Mouse (Mus musculus): ENCODE results near the gene Dnaaf3. TPM values are rescaled to one million over a fixed set of nuclear protein-coding genes. Genes with fewer than 3 reads are reported as not detected.
A peak's percentile ranks its signal among the peaks of the same experiment; 100 is the strongest.
"Not testable (repeated sequence)": the region's sequence is repeated elsewhere in the genome, so short reads cannot be mapped to it uniquely, and the experiment has no call there.

Dnaaf3 gene
- polyA plus RNA-seq (2017; shearing (Covaris generic)) = 1 to 10 TPM; 1.4 to 2.8 TPM

DNA sequence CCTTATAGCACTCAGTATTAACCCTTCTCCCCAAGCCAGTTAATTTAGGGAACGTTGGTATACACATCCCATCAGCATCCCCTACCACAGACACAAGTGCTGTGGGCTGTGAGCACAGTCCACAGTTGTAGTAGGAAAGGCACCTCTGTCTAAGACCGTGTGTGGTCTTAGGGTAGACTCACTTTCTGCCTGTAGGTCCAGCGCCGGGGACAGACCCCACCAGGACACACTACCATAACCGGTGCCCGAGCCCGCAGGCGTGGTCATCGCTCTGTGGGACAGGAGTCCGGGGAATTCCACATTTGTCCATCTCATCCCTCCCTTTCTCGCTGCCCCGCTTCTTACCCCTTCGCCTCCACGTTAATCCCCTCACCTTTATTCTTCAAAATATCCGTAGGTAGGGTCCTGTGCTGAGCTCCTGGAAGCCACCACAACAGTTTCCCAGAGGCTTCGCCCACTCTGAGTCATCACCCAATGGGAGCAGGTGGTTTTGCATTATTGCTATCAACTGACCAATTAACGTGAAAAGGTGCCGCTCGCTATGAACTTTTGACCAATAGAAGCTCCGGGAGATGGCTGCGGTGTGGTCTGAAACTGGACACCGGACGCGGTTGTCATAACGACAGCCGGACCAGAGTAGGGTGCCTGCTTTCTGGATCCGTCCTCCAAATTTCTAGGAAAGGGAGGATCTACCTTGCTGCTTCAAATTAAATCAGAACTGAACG, at the start of gene Dnaaf3:
Gene Dnaaf3 (minus strand): TSS at position 449 of the 725 bp plus-strand sequence.
- ATAC-seq = no peak

DNA sequence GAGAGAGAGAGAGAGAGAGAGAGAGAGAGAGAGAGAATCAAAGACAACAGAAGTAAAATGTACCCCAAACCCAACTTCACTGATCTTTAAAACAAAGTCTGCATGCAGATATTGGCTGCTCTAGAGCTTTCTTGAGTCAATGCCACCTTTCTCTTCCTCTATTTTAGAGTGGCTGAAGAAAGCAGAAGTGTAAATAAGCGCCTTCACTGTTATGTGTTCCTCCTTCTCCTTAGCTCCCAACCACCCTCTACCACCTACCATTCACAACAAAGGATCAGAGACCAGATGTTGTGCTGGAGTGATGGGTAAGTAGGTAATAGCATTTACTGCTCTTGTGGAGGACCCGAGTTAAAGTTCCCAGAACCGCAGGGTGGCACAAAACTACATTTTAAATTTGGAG, 49.2 kb upstream of the Dnaaf3 start:
- not testable (repeated sequence) for ATAC-seq

- not testable (repeated sequence) for ATAC-seq
These were observed 40.1 kb upstream of the Dnaaf3 start for GRCm38 (mm10) chr7:4572361-4572760.

DNA sequence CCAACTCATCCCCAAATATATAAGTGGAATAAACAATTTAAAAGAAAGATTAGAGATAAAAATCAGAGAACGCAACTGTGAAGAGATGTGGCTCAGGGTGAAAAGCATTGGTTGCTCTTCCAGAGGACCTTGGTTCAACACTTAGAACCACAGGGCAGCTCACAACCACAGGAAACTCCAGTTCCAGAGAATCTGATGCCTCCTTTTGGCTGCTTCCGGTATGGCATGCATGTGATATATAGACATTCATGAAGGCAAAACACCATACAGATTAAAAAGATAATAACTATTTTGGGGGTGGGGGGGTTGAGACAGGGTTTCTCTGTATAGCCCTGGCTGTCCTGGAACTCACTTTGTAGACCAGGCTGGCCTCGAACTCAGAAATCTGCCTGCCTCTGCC, 30.4 kb upstream of the Dnaaf3 start:
- ATAC-seq = no peak

- no peak for ATAC-seq
These were observed 24.9 kb upstream of the Dnaaf3 start for GRCm38 (mm10) chr7:4557167-4557560.

DNA sequence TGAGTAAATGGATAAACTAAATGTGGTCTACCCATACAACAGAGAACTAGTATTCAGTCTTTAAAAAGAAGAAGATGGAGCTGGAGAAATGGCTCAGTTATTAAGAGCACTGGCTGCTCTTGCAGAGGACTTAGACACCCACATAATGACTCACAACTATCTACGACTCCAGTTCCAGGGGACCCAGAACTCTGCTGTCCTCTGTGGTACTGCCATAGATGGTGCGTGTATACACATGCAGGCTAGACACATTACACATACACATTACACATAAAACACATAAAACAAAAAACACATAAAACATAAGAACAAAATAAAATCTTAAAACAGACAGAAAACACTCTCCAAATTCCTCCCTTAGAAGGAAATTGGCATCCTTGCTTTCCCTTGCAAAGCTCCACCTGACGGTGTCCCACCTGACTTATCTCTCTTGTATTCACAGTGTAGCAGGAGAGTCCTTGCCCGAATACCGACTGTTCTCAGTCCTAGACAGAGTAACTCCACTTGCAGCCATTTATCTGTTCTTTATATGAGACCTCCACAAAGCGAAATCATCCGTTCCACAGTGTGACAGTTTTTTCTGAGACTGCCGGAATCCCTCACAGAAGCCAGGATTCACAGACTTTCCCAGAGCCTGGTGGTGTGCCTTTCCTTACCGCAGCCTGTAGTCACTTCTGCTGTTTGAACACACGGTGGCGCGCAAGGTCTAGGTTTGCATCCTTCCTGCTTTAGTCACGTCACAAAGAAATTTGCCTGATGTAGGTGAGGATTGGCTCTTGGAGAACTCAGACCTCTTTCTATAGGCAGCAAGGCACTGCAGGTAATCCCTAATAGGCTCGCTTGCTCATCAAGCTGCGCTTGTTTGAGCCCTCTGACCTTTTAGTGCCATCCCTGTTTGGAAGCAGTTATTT, 24.3 kb upstream of the Dnaaf3 start:
- peak; percentile 100 for ATAC-seq

DNA sequence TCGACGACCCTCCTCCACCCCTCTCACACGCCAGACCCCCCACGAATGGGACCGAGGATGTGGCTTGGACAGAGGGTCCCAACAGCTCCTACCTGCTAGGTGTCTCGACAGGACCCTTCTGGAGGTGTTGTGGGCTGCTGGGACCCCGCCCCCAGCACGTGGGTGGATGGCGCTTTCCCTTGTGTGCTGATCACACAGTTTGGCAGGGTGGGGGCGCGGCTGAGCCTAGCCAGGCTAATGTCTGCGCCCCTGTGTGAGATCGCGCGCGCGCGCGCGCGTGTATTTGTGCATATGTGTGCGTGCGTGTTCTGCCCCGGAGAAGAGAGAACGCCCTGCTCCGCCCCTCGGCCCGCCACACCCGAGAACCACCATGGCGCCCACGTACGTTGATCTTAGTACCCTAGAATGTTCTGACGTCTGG, 15.0 kb upstream of the Dnaaf3 start, which contains the start of gene Syt5:
Gene Syt5 (minus strand): TSS at position 321 of the 421 bp plus-strand sequence.
- no peak for ATAC-seq

GRCm38 (mm10) chr7:4546591-4547131, 14.4 kb upstream of the Dnaaf3 start:
- no peak for ATAC-seq

DNA sequence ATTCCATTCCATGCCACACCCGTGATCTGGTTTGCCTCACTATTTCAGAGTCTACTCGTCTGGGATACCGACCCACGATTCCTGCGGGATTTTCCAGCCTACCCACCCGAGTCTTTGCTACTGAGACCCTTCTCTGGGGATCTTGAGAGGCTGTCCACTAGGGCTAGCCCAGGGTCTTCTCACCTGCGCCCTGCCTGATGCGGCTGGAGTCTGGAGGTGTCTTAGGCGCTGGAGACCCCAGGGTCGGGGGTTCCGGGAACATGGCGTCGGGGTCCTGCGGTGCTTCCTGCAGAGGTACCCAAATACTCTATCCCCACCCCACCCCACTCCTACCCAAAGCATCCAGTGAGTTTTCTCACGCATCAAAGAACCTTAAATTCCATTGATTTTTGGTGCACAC, 13.8 kb upstream of the Dnaaf3 start:
- no peak for ATAC-seq

DNA sequence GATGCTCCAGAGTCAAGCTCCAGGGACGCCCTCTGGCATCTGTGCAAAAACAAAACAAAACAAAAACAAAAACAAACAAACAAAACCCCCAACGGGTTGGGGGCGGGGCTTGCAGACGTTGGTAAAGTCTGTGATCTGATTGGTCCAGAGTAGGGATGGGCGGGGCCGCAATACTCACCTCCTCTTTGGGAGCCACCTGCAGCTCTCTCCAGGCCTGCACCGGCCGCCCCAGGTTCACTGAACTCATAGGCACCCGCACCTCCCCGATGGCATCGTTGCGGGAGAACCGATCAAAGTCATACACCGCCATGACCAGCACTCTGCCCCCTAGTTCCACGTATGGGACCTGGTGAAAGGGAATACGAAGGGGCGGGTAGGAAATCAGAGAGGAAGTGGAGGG, 9.8 kb upstream of the Dnaaf3 start:
- no peak for ATAC-seq

- no peak for ATAC-seq
These were observed 9.1 kb upstream of the Dnaaf3 start for GRCm38 (mm10) chr7:4541344-4541743.

DNA sequence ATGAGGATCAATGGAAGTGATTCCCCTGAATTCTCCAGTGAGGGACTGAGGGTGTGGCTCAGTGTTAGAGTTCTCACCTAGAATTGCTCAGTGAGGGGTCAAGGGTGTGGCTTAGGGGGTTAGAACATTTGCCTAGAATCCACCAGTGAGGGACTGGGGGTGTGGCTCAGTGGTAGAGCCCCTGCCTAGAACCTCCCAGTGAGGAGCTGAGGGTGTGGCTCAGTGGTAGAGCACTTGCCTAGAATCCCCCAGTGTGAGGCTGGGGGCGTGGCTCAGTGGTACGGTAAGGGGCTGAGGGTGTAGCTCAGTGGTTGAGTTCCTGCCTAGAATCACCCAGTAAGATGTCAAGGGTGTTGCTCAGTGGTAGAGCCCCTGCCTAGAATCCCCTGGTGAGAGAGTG, 6.8 kb upstream of the Dnaaf3 start:
- ATAC-seq = no peak

GRCm38 (mm10) chr7:4537181-4537580, 4.9 kb upstream of the Dnaaf3 start:
- ATAC-seq = no peak

DNA sequence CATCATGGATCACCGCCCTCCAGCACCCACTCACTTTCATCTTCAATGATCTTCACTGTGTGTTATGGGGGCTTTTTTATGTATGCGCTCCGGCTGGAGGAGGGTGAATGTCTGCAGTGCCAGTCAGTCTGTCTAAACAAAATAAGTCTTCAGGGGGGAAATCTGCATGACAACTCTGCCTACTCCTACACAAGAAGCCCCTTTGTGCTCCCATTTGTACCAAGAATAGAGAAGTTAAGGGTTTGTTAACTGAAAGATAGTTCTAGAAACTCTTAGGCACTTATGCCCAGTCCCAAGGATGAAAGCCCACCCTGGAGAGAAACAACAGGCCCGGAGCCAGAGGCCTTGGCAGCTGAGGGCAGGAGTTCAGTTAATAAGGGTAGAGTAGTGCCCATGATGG, 4.1 kb upstream of the Dnaaf3 start:
- no peak for ATAC-seq

DNA sequence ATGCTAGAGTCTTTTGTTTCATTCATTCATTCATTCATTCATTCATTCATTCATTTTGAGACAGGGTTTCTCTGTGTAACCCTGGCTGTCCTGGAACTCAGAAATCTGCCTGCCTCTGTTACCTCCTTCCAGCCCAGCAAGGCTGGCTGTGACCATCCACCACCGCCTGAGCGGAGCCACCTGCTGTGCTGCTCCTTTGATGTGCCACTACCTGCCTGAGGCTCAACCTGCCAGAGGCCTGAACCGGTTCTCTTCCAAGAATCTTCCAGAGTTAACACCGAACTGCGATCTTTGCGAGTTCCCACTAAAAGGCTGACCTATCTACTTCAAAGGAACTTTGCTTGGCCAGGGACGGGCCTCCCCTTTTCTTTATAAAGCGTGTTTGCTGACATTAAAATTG, 2.1 kb downstream of the Dnaaf3 start:
- not testable (repeated sequence) for ATAC-seq

- no peak for ATAC-seq
These were observed 5.0 kb downstream of the Dnaaf3 start for GRCm38 (mm10) chr7:4527302-4527689.

GRCm38 (mm10) chr7:4526341-4527301, 5.6 kb downstream of the Dnaaf3 start:
- ATAC-seq = peak; percentile 97

GRCm38 (mm10) chr7:4524212-4524922, 7.9 kb downstream of the Dnaaf3 start, which contains the start of gene Tnni3:
Gene Tnni3 (minus strand): TSS chr7:4524229.
- ATAC-seq = peak; percentile 67

GRCm38 (mm10) chr7:4523205-4524130, 8.8 kb downstream of the Dnaaf3 start:
- ATAC-seq = no peak

DNA sequence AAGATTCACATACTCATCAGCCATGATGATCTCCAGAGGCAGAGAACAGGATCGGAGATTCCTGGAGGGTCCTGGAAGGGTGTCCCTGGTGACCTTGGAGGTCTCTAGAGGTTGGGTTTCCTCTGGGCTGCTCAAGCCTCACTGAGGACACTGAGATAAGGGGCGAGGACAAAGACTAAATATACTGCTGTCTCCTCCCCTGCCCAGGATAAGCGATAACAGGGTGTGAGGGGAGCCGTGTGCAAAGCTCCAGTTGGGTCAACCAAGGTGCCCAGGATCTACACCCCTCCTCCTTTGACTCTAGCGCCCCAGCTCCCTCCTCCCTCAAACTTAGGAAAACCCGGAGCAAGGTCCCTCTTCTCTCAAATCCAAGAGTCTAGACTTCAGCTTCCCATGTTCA, 10.0 kb downstream of the Dnaaf3 start:
- no peak for ATAC-seq
